Mouse (Mus musculus) G1E (cell line): ENCODE results near the gene Ano2.

ENCODE experiments used
- CTCF ChIP-seq: IDR thresholded peaks from 2 replicates; pipeline ENCODE4 v1.5.1; 2012; ENCODE audit warnings: low read depth, low read length, inconsistent platforms, mixed read lengths
- GATA1 ChIP-seq: IDR thresholded peaks from 2 replicates; pipeline ENCODE4 v1.6.1; 2012; ENCODE audit warnings: borderline replicate concordance, low read length, inconsistent platforms, mixed read lengths
- TAL1 ChIP-seq: conservative IDR thresholded peaks from 2 replicates; pipeline ENCODE4 v1.6.1; 2012; ENCODE audit warnings: low read depth, low read length, inconsistent platforms, mixed read lengths

GRCm38 (mm10) chr6:126001797-126002196 lies 311.6 kb downstream of the Ano2 start:
- TF ChIP-seq CTCF (no peak), GATA1 (no peak), TAL1 (no peak)
